Mouse (Mus musculus): ENCODE results near the gene Tspyl2. TPM values are rescaled to one million over a fixed set of nuclear protein-coding genes. Genes with fewer than 3 reads are reported as not detected.
"Not testable (repeated sequence)": the region's sequence is repeated elsewhere in the genome, so short reads cannot be mapped to it uniquely, and the experiment has no call there.

Gene Tspyl2
- polyA plus RNA-seq, 1 experiment from 2014 or later: 13.6 TPM

DNA sequence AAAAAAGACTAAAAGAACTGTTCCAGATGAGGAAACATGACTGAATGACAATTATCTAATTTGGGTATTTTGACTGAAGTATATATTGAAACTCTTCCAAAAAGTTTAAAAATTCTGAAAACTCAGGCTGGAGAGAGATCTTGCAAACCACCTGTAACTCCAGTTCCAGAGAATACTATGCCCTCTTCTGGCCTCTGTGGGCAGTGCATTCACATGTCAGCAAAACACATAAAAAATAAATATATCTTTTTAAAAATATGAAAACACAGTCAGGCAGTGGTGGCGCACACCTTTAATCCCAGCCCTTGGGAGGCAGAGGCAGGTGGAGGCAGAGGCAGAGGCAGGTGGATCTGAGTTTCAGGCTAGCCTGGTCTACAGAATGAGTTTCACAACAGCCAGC, 18.6 kb downstream of the Tspyl2 start:
- Histone ChIP-seq H3K27me3 (ENCODE audit: control insufficient read depth, insufficient read depth, low read length) (peaks cover 4% of the 10 kb centered on the region; the same call in 1 of the 2 replicates), H3K27ac (replicated peaks in 1 of 2; ENCODE audit: control insufficient read depth in 1 of 2, insufficient read depth in 1 of 2, low read depth in 2 of 2, low read length in 2 of 2) (no peak overlapping the region), H3K4me2 (ENCODE audit: low read length) (no peak overlapping the region), H3K9me3 (ENCODE audit: control insufficient read depth, low read length) (no peaks in the 10 kb centered on the region), H3K4me3 (ENCODE audit: control insufficient read depth in 1 of 2, insufficient read depth in 1 of 2, low read depth in 1 of 2, low read length in 2 of 2) (no peak overlapping the region), H3K36me3 (ENCODE audit: control insufficient read depth, insufficient read depth, low read length) (no peaks in the 10 kb centered on the region), H3K9ac (ENCODE audit: low read length) (no peak overlapping the region), H3K4me1 (ENCODE audit: control insufficient read depth in 2 of 2, insufficient read depth in 2 of 2, low read length in 2 of 2) (no peaks in the 10 kb centered on the region)
- no peak for ATAC-seq (ENCODE audit: insufficient number of reproducible peaks, insufficient read depth, low FRiP score, low read depth)
- WGBS: 89% methylated on average over 1 of the region's 1 CpGs

DNA sequence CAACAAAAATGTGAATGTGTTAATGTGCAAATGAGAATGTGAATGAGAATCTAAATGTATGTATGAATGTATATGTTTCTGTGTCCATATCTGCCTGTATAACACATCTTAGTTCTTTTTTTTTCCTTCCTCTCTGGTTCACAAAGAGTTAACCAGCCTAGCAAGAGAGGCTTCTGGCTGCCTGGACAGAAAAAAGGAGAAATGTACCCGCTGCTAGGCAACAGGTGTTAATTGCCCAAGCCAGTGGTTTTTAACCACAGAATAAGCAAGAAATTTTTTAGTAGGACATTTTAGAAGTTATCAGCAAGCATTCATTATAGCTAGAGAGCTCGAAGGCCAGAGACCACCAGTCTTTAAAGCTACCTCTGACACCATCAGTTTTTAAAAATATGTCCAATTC, 19.4 kb downstream of the Tspyl2 start:
- Histone ChIP-seq H3K36me3 (ENCODE audit: control insufficient read depth, insufficient read depth, low read length) (no peaks in the 10 kb centered on the region), H3K27ac (replicated peaks in 1 of 2; ENCODE audit: control insufficient read depth in 1 of 2, insufficient read depth in 1 of 2, low read depth in 2 of 2, low read length in 2 of 2) (no peak overlapping the region), H3K27me3 (ENCODE audit: control insufficient read depth, insufficient read depth, low read length) (peaks cover 4% of the 10 kb centered on the region; the same call in 1 of the 2 replicates), H3K4me1 (ENCODE audit: control insufficient read depth in 2 of 2, insufficient read depth in 2 of 2, low read length in 2 of 2) (no peaks in the 10 kb centered on the region), H3K4me2 (ENCODE audit: low read length) (no peak overlapping the region), H3K4me3 (ENCODE audit: control insufficient read depth in 1 of 2, insufficient read depth in 1 of 2, low read depth in 1 of 2, low read length in 2 of 2) (no peak overlapping the region), H3K9ac (ENCODE audit: low read length) (no peak overlapping the region), H3K9me3 (ENCODE audit: control insufficient read depth, low read length) (no peaks in the 10 kb centered on the region)
- 53% methylated on average over 2 of the region's 2 CpGs for WGBS
- no peak for ATAC-seq (ENCODE audit: insufficient number of reproducible peaks, insufficient read depth, low FRiP score, low read depth)

DNA sequence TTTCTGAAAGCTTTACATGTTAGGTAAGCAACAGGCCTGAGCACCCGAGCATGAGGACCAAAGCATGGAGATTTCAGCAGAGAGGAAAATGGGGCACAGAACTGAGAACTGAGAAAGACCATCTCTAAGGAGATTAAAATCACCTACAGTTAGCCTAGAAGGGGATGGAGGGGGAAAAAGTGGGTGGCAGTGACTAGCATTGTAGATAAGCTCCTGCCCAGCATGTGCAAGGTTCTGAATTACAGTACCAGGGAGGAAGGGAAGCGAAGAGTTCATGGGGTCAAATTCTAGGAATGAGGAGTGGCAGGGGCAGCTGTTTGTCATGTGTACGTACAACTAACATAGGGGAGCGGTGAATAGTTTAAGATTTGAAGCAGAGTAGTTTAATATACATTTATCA, 21.7 kb downstream of the Tspyl2 start:
- ATAC-seq (ENCODE audit: insufficient number of reproducible peaks, insufficient read depth, low FRiP score, low read depth): no peak
- H3K4me1 ChIP-seq (ENCODE audit: control insufficient read depth in 2 of 2, insufficient read depth in 2 of 2, low read length in 2 of 2): no peaks in the 10 kb centered on the region
- H3K4me2 ChIP-seq (ENCODE audit: low read length): no peak overlapping the region
- H3K27ac ChIP-seq (replicated peaks in 1 of 2; ENCODE audit: control insufficient read depth in 1 of 2, insufficient read depth in 1 of 2, low read depth in 2 of 2, low read length in 2 of 2): no peak overlapping the region
- H3K9me3 ChIP-seq (ENCODE audit: control insufficient read depth, low read length): no peaks in the 10 kb centered on the region
- H3K27me3 ChIP-seq (ENCODE audit: control insufficient read depth, insufficient read depth, low read length): peaks cover 4% of the 10 kb centered on the region; the same call in 1 of the 2 replicates
- H3K9ac ChIP-seq (ENCODE audit: low read length): no peak overlapping the region
- no peak overlapping the region for H3K4me3 ChIP-seq (ENCODE audit: control insufficient read depth in 1 of 2, insufficient read depth in 1 of 2, low read depth in 1 of 2, low read length in 2 of 2)
- WGBS: 77% methylated on average over 4 of the region's 4 CpGs
- H3K36me3 ChIP-seq (ENCODE audit: control insufficient read depth, insufficient read depth, low read length): no peaks in the 10 kb centered on the region

DNA sequence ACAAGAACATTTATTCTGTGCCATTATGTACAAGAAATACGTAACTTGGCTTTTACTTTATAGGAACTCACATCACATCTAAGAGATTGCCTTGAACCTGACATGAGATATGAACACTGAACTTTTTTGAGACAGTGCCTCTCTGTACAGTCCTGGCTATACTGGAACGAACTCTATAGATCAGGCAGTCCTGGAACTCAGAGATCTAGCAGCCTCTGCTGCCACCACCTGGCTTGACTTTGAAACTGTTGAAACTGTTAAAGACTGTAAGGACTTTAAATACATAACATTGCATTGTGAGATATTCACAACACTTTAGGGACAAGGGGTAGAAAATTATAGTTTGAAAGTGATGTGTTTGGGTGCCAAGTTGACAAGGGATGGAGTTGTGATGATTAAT, 34.3 kb downstream of the Tspyl2 start:
- no peak for ATAC-seq (ENCODE audit: insufficient number of reproducible peaks, insufficient read depth, low FRiP score, low read depth)
- Histone ChIP-seq H3K4me1 (ENCODE audit: control insufficient read depth in 2 of 2, insufficient read depth in 2 of 2, low read length in 2 of 2) (no peaks in the 10 kb centered on the region), H3K36me3 (ENCODE audit: control insufficient read depth, insufficient read depth, low read length) (no peaks in the 10 kb centered on the region), H3K9me3 (ENCODE audit: control insufficient read depth, low read length) (no peaks in the 10 kb centered on the region), H3K27ac (replicated peaks in 1 of 2; ENCODE audit: control insufficient read depth in 1 of 2, insufficient read depth in 1 of 2, low read depth in 2 of 2, low read length in 2 of 2) (no peak overlapping the region), H3K4me3 (ENCODE audit: control insufficient read depth in 1 of 2, insufficient read depth in 1 of 2, low read depth in 1 of 2, low read length in 2 of 2) (no peak overlapping the region), H3K9ac (ENCODE audit: low read length) (no peak overlapping the region), H3K27me3 (ENCODE audit: control insufficient read depth, insufficient read depth, low read length) (no peaks in the 10 kb centered on the region), H3K4me2 (ENCODE audit: low read length) (no peak overlapping the region)
- 44% methylated on average over 2 of the region's 2 CpGs for WGBS

DNA sequence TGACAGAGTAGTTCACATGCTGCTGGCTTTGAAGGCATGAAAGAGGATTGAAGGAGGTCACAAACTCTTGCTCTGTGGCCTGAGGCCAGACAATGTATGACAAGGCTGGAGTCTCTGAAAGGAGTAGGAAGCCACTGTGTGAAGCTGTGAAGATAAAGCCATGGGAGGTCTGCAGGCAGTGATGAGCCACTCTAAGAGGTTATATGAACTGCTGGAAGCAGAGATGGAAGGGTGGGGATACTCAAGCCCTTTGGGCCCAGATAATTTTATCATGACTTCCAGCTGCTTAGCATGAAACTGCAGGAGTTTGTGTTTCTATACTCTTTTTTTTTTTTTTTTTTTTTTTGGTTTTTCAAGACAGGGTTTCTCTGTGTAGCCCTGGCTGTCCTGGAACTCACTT, 34.9 kb downstream of the Tspyl2 start:
- H3K36me3 ChIP-seq (ENCODE audit: control insufficient read depth, insufficient read depth, low read length): no peaks in the 10 kb centered on the region
- no peak overlapping the region for H3K27ac ChIP-seq (replicated peaks in 1 of 2; ENCODE audit: control insufficient read depth in 1 of 2, insufficient read depth in 1 of 2, low read depth in 2 of 2, low read length in 2 of 2)
- H3K9me3 ChIP-seq (ENCODE audit: control insufficient read depth, low read length): no peaks in the 10 kb centered on the region
- no peak overlapping the region for H3K4me3 ChIP-seq (ENCODE audit: control insufficient read depth in 1 of 2, insufficient read depth in 1 of 2, low read depth in 1 of 2, low read length in 2 of 2)
- no peak overlapping the region for H3K9ac ChIP-seq (ENCODE audit: low read length)
- H3K27me3 ChIP-seq (ENCODE audit: control insufficient read depth, insufficient read depth, low read length): no peaks in the 10 kb centered on the region
- ATAC-seq (ENCODE audit: insufficient number of reproducible peaks, insufficient read depth, low FRiP score, low read depth): no peak
- no peak overlapping the region for H3K4me2 ChIP-seq (ENCODE audit: low read length)
- H3K4me1 ChIP-seq (ENCODE audit: control insufficient read depth in 2 of 2, insufficient read depth in 2 of 2, low read length in 2 of 2): no peaks in the 10 kb centered on the region

DNA sequence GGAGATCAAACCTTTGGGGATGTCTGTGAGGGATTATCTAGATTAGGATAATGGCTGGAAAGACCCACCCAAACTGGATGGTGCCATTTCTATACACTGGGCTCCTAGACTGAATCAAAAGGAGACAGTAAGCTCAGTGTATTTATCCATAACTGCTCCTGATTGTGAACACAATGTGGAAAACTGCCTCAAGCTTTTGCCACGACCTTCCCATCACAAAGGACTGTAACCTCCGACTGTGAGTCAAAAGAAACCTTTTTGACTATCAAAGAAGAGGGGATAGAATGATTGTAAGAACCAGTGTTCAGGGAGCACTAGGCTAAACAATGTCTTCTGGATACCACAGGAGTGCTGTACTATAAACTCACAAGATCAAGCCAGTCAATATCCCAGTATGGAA, 36.0 kb downstream of the Tspyl2 start:
- H3K4me2 ChIP-seq (ENCODE audit: low read length): no peak overlapping the region
- H3K9me3 ChIP-seq (ENCODE audit: control insufficient read depth, low read length): no peaks in the 10 kb centered on the region
- H3K36me3 ChIP-seq (ENCODE audit: control insufficient read depth, insufficient read depth, low read length): no peaks in the 10 kb centered on the region
- ATAC-seq (ENCODE audit: insufficient number of reproducible peaks, insufficient read depth, low FRiP score, low read depth): no peak
- no peaks in the 10 kb centered on the region for H3K4me1 ChIP-seq (ENCODE audit: control insufficient read depth in 2 of 2, insufficient read depth in 2 of 2, low read length in 2 of 2)
- H3K4me3 ChIP-seq (ENCODE audit: control insufficient read depth in 1 of 2, insufficient read depth in 1 of 2, low read depth in 1 of 2, low read length in 2 of 2): no peak overlapping the region
- WGBS: 77% methylated on average over 2 of the region's 2 CpGs
- H3K27ac ChIP-seq (replicated peaks in 1 of 2; ENCODE audit: control insufficient read depth in 1 of 2, insufficient read depth in 1 of 2, low read depth in 2 of 2, low read length in 2 of 2): no peak overlapping the region
- no peaks in the 10 kb centered on the region for H3K27me3 ChIP-seq (ENCODE audit: control insufficient read depth, insufficient read depth, low read length)
- H3K9ac ChIP-seq (ENCODE audit: low read length): no peak overlapping the region

DNA sequence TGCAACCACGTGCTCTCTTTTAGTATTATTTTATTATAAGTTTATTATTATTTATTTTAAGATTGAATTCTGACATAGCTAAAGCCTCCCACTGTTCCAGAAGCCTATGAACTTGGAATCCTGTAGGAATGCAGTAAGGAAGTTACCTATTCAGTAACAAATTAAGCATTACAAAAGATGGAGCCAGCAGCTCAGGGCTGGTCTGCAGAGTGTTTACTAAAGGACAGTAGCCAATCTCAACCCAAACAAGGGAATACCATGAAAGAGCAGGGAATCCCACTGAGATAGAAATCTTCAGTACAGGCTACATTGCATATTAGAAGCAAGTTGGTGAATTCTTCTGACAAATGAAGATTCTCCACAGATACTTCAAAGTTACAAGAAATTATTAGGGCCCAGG, 55.2 kb downstream of the Tspyl2 start:
- not testable (repeated sequence) for ATAC-seq (ENCODE audit: insufficient number of reproducible peaks, insufficient read depth, low FRiP score, low read depth)

More for the DNA sequence above, 55.2 kb downstream of the Tspyl2 start:
- H3K4me1 ChIP-seq (ENCODE audit: control insufficient read depth in 2 of 2, insufficient read depth in 2 of 2, low read length in 2 of 2); H3K27me3 ChIP-seq (ENCODE audit: control insufficient read depth, insufficient read depth, low read length); H3K9ac ChIP-seq (ENCODE audit: low read length); H3K36me3 ChIP-seq (ENCODE audit: control insufficient read depth, insufficient read depth, low read length); H3K4me3 ChIP-seq (ENCODE audit: control insufficient read depth in 1 of 2, insufficient read depth in 1 of 2, low read depth in 1 of 2, low read length in 2 of 2); H3K9me3 ChIP-seq (ENCODE audit: control insufficient read depth, low read length); H3K27ac ChIP-seq (replicated peaks in 1 of 2; ENCODE audit: control insufficient read depth in 1 of 2, insufficient read depth in 1 of 2, low read depth in 2 of 2, low read length in 2 of 2); H3K4me2 ChIP-seq (ENCODE audit: low read length): not testable (repeated sequence)
- WGBS: 50% methylated on average over 1 of the region's 1 CpGs

Data from heart, embryonic 14.5 days (tissue).